Mouse (Mus musculus): Measurements from ENCODE around the gene Fxyd1. TPM values are rescaled to one million over a fixed set of nuclear protein-coding genes. Genes with fewer than 3 reads are reported as not detected.
A peak's percentile ranks its signal among the peaks of the same experiment; 100 is the strongest.

Fxyd1 gene
- total and polyA plus RNA-seq, 2 experiments from 2014 or later: 7.0 to 20.4 TPM

DNA sequence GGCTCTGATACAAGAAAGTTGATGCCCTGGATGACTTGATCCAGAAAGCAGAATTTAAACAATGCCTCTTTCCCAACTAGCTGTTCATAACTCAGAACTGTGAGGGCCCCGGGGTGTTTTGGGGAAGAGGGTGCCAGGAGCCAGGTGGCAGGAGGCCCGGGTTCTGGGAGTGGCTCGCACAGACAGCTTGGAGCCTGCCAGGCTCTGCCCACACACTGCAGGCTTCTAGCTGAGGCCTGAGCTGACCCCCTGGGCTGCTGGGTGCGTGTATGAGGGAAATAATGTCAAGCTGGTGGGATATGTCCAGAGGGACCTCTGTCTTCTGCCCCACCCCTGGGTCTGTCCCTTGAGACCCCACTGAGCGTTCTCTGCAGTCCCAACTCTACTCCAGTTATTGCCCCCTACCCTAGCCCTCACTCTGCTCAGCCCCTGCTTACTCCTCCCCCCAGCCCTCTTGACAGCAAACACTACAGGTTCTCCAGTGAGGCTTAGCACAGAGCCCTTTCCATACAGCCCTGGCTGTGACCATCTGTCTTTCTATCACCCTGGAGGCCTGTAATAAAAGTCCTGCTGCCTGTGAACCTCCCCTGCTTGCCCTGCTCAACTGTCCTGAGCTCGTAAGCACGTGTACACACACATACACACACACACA lies 17.2 kb upstream of the Fxyd1 start:
- no peak for ATAC-seq (ENCODE audit: low FRiP score)
- no peak overlapping the region for H3K27ac ChIP-seq (ENCODE audit: low read depth, low read length)
- H3K27me3 ChIP-seq (ENCODE audit: insufficient read depth, low read length): no peaks in the 10 kb centered on the region
- no peak overlapping the region for H3K9ac ChIP-seq (replicated peaks; ENCODE audit: low read length, poor library complexity, severe bottlenecking)
- no peaks in the 10 kb centered on the region for H3K9me3 ChIP-seq (ENCODE audit: low read length)
- no peak overlapping the region for H3K4me2 ChIP-seq (ENCODE audit: low read depth, low read length, poor library complexity, severe bottlenecking)
- H3K4me1 ChIP-seq (ENCODE audit: insufficient read depth, low read length): no peaks in the 10 kb centered on the region
- no peaks in the 10 kb centered on the region for H3K36me3 ChIP-seq (ENCODE audit: insufficient read depth, low read length)
- no peak overlapping the region for H3K4me3 ChIP-seq (ENCODE audit: low read depth, low read length)
- DNase-seq (ENCODE audit: low spot score): no peak
- 68% methylated on average over 7 of the region's 7 CpGs for WGBS
- no peak for TF ChIP-seq CTCF (IDR thresholded peaks at IDR 0.05)

GRCm38 (mm10) chr7:31073546-31073945 lies 16.5 kb upstream of the Fxyd1 start:
- H3K27me3 ChIP-seq (ENCODE audit: insufficient read depth, low read length): no peaks in the 10 kb centered on the region
- no peaks in the 10 kb centered on the region for H3K4me1 ChIP-seq (ENCODE audit: insufficient read depth, low read length)
- ATAC-seq (ENCODE audit: low FRiP score) (no peak), DNase-seq (ENCODE audit: low spot score) (no peak)
- H3K9me3 ChIP-seq (ENCODE audit: low read length): no peaks in the 10 kb centered on the region
- H3K4me2 ChIP-seq (ENCODE audit: low read depth, low read length, poor library complexity, severe bottlenecking): no peak overlapping the region
- H3K27ac ChIP-seq (ENCODE audit: low read depth, low read length): no peak overlapping the region
- no peak for TF ChIP-seq CTCF (IDR thresholded peaks at IDR 0.05)
- no peaks in the 10 kb centered on the region for H3K36me3 ChIP-seq (ENCODE audit: insufficient read depth, low read length)
- no peak overlapping the region for H3K4me3 ChIP-seq (ENCODE audit: low read depth, low read length)
- no peak overlapping the region for H3K9ac ChIP-seq (replicated peaks; ENCODE audit: low read length, poor library complexity, severe bottlenecking)

DNA sequence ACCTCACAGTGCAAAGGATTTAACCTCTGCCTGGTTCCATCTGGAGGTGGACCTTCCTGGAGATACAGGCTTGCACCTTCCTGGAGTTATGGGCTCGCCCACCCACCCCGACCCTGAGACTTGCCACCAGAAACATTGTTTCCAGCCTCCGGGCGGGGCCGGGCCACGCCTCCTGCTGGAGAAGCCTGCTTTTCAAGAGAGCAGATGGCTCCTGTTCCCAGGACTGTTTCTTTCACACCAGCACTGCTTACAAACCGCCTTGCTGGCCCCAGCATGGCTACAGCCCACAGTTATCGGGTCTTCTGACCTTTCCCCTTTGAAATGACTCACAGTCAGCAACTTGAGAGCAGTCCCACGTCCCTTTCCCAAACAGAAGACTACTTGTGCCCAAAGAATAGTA lies 15.3 kb upstream of the Fxyd1 start:
- Histone ChIP-seq H3K36me3 (ENCODE audit: insufficient read depth, low read length) (no peaks in the 10 kb centered on the region), H3K4me1 (ENCODE audit: insufficient read depth, low read length) (no peaks in the 10 kb centered on the region), H3K27ac (ENCODE audit: low read depth, low read length) (no peak overlapping the region), H3K4me3 (ENCODE audit: low read depth, low read length) (no peak overlapping the region), H3K9ac (replicated peaks; ENCODE audit: low read length, poor library complexity, severe bottlenecking) (no peak overlapping the region), H3K9me3 (ENCODE audit: low read length) (no peaks in the 10 kb centered on the region), H3K27me3 (ENCODE audit: insufficient read depth, low read length) (no peaks in the 10 kb centered on the region), H3K4me2 (ENCODE audit: low read depth, low read length, poor library complexity, severe bottlenecking) (no peak overlapping the region)
- no peak for TF ChIP-seq CTCF (IDR thresholded peaks at IDR 0.05)
- no peak for ATAC-seq (ENCODE audit: low FRiP score)
- no peak for DNase-seq (ENCODE audit: low spot score)
- 58% methylated on average over 9 of the region's 9 CpGs for WGBS

DNA sequence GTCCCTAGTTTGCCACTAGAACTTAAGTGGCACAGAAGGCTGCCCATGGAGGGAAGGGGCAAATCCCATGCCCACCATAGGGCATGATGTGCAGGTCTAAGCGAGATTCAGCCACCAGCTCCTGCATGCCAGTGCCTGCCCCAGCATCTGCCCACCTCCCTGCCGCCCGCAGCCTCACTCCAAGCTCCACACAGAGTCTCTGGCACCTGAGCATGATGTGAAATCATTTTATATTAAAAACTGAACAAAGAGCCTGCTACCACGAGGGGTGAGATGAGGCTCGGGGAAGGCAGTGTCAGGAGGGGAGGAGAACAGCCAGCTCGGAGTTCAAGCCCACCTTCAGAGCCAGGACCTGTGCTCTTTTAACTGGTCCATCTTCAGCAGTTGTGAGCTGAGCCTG lies 13.3 kb upstream of the Fxyd1 start:
- no peak for TF ChIP-seq CTCF (IDR thresholded peaks at IDR 0.05)
- DNase-seq (ENCODE audit: low spot score): no peak
- WGBS: 82% methylated on average over 6 of the region's 6 CpGs

GRCm38 (mm10) chr7:31069491-31069890 lies 12.5 kb upstream of the Fxyd1 start:
- Histone ChIP-seq H3K27me3 (ENCODE audit: insufficient read depth, low read length) (no peaks in the 10 kb centered on the region), H3K4me3 (ENCODE audit: low read depth, low read length) (no peak overlapping the region), H3K4me2 (ENCODE audit: low read depth, low read length, poor library complexity, severe bottlenecking) (no peak overlapping the region), H3K9me3 (ENCODE audit: low read length) (no peaks in the 10 kb centered on the region), H3K4me1 (ENCODE audit: insufficient read depth, low read length) (no peaks in the 10 kb centered on the region), H3K27ac (ENCODE audit: low read depth, low read length) (no peak overlapping the region), H3K36me3 (ENCODE audit: insufficient read depth, low read length) (no peaks in the 10 kb centered on the region), H3K9ac (replicated peaks; ENCODE audit: low read length, poor library complexity, severe bottlenecking) (no peak overlapping the region)
- DNase-seq (ENCODE audit: low spot score) (no peak), ATAC-seq (ENCODE audit: low FRiP score) (no peak)
- TF ChIP-seq CTCF (IDR thresholded peaks at IDR 0.05): no peak
- 90% methylated on average over 14 of the region's 14 CpGs for WGBS

More for the DNA sequence above, 13.3 kb upstream of the Fxyd1 start:
- Histone ChIP-seq H3K9me3 (ENCODE audit: low read length) (no peaks in the 10 kb centered on the region), H3K9ac (replicated peaks; ENCODE audit: low read length, poor library complexity, severe bottlenecking) (no peak overlapping the region; the same call in 1 of the 2 replicates), H3K27me3 (ENCODE audit: insufficient read depth, low read length) (no peaks in the 10 kb centered on the region), H3K27ac (ENCODE audit: low read depth, low read length) (no peak overlapping the region), H3K36me3 (ENCODE audit: insufficient read depth, low read length) (no peaks in the 10 kb centered on the region), H3K4me1 (ENCODE audit: insufficient read depth, low read length) (no peaks in the 10 kb centered on the region), H3K4me2 (ENCODE audit: low read depth, low read length, poor library complexity, severe bottlenecking) (no peak overlapping the region), H3K4me3 (ENCODE audit: low read depth, low read length) (no peak overlapping the region)
- no peak for ATAC-seq (ENCODE audit: low FRiP score)

DNA sequence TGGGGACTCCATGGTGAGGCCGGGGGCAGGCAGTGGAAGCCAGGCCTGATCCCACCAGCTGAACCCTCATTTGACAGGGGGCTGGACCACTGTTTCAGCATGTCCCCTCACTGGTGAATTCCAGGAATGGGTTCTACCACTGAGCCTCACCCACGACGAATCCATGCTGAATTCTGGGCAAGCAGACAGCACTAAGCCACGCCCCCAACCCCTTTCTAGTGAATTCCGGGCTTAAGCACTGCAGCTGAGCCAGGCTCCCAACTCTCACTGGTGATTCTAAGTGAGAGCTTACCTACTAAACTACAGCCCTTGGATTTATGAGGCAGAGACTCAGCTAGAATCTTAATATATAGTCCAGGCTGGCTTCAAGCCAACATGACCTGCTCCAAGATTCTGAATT lies 10.8 kb upstream of the Fxyd1 start:
- H3K27ac ChIP-seq (ENCODE audit: low read depth, low read length): no peak overlapping the region
- TF ChIP-seq CTCF (IDR thresholded peaks at IDR 0.05): no peak
- no peaks in the 10 kb centered on the region for H3K27me3 ChIP-seq (ENCODE audit: insufficient read depth, low read length)
- no peak overlapping the region for H3K9ac ChIP-seq (replicated peaks; ENCODE audit: low read length, poor library complexity, severe bottlenecking)
- no peaks in the 10 kb centered on the region for H3K36me3 ChIP-seq (ENCODE audit: insufficient read depth, low read length)
- no peaks in the 10 kb centered on the region for H3K9me3 ChIP-seq (ENCODE audit: low read length)
- no peak overlapping the region for H3K4me2 ChIP-seq (ENCODE audit: low read depth, low read length, poor library complexity, severe bottlenecking)
- no peak overlapping the region for H3K4me3 ChIP-seq (ENCODE audit: low read depth, low read length)
- ATAC-seq (ENCODE audit: low FRiP score): no peak
- 36% methylated on average over 5 of the region's 5 CpGs for WGBS
- peak; percentile 55 for DNase-seq (ENCODE audit: low spot score)
- H3K4me1 ChIP-seq (ENCODE audit: insufficient read depth, low read length): no peaks in the 10 kb centered on the region
